Mouse (Mus musculus) brain, adult 2 months (tissue): ENCODE results near the gene AY358078.
A peak's percentile ranks its signal among the peaks of the same experiment; 100 is the strongest.
"Not testable (repeated sequence)": the region's sequence is repeated elsewhere in the genome, so short reads cannot be mapped to it uniquely, and the experiment has no call there.

Source experiments
- DNase-seq: peaks from one replicate; pipeline ENCODE4 v3.0.0; 2011; ENCODE audit warnings: low read depth, low spot score

Gene AY358078

DNA sequence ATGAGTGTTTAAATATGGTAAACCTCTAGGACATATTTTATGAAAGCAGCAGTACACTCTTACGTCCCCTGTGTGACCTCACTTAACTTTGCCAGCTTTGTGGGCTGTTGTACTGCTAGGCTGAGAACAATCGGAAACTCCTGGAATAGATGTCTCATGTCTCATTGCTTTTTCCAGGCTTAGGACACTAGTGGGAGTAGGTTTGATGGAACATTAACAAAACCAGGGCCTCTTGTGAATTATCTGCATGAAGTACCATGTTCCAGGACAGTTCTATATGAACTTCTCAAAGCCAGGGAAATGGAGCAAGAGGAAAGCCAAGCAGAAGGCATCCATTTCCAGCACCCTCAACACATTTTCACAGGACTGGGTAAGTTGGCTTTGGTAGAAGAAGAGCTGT, at the start of gene AY358078:
Gene AY358078, plus strand, starts transcription at position 301 of the 400 bp plus-strand sequence.
- DNase-seq: no peak

DNA sequence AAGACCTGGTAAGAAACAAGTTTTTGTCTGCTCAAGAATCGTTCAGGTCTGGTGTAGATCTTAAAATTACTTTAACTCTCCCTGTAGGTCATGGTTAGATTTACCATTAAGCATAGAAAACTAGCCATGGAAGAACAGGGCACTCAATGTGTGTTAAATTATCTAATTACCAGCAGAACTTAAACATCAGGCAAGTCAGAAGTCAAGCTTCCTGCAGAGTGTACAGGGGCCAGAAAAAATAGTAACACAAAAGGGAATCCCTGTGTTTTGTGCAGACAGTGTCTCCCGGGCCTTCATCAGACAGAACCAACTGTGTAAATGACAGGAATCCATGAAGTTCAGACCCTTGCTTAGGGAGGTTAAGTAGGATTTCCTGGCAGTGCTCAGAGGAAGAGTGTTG, 43.9 kb upstream of the AY358078 start:
- no peak for DNase-seq

DNA sequence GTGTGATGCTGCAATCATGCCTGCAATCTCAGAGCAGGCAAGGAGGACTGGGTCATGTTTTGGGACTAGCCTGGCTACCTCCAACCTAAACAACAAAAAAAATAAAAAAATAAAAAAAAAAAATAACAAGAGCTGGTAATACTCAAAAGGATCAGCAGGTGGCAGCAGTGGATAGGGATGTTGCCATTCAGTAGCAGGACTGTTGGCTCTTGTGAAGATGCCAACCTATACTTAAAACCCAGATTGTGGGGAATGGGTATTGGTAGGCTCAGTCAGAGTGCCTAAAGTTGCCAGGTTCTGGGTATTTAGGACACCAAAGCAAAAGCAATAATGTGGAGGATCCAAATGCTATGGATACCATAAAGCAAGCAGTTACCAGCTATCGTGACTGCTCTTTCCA, 28.5 kb upstream of the AY358078 start:
- peak; percentile 1 for DNase-seq

DNA sequence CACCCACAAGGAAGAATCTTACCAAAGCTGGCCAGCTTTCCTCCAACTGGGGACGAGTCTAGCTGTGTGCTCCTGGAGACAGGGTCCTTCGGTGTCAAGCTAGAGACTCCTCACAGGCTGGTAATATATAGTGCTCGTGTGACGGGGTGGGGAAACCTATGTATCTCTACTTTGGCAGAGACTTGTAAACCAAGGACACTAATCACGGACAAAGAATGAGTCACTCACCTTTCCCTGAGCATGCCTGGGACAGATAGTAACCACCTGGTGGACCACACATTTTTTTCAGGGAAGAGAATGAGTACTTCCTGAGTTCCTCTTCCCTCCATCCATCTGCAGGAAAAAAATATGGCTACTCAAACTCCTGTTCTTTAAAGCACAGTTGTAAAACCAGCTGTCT, 26.4 kb upstream of the AY358078 start, which contains the start of gene Ang4:
Gene Ang4, minus strand, starts transcription at position 101 of the 400 bp plus-strand sequence.
- no peak for DNase-seq

DNA sequence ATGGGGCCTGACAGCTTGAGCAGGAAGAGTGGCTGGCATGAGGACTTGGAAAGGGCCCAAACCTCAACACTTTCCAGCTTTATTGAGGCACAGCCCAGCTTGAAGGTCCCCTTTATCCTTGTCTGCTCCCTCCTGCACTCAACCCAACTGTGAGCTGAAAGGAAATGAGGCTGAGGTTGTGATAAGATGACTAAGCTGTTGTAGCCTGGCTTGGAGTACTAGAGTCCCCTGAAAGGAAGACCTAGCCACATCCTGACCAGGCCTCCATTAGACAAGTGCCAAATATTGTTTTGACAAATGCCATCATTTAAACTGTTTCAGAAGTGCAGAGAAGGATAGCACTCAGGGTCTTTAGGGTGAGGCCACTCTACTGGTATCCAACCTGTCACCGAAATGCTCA, 22.1 kb upstream of the AY358078 start:
- no peak for DNase-seq

DNA sequence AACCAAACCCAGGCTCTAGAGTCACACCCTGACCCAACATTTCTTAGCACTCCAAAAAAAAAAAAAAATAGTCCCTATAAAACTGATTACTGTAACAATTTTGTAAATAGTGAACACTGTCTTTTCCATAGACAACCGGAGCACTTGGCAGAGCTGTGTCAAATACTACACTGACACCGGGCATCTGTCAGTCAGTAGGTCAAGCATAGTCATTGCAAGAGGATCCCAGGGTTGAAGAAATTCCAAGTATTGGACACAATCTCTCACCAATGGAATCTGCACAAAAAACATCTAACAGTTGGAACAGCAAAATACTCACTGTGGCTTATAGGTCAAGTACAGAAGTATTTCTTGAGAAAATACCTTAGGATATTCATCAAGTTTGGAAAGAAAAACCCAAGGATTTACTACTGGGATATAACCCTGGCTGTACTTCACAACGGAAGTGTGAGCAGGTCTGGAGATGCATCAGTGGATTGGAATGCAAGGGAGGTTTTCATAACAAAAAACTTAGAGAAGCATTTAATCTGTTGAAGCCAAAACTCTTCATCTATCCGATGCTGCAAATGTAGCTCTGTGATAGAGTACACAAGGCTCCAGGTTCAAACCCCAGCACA, 20.9 kb upstream of the AY358078 start:
- DNase-seq: no peak

DNA sequence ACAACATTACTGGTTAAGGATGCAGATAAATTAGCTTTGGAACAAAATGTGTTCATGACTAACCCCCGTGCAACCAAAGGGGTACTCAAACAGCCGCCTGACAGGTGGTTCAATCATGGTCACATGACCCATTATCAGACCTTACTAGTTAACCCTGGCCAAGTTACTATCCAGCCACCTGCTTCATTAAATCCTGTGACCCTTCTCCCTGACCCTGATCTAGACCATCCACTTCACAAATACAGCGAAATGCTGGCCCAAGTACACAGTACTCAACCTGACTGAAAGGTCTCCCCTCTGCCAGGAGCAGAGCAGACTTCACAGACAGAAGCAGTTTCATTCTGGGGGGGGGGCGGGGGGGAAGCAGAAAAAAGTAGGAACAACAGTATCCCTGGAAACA, 13.5 kb upstream of the AY358078 start:
- DNase-seq: no peak

DNA sequence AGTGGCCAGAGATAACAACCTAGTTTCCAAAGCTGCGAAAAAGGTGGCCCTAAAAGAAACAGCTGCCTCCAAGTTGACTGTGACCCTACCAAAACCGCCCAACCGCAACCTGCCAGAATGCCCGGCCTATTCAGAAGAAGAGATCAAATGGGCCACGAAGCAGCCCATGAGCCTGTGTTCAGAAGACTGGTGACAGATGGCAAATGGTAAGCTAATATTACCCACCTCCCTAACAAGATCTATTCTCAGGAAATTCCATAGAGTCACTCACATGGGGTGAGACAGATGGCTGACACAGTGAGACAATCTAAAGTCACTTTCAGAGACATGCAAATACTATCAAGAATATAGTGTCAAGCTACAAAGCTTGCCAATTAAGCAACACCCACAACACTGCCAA, 12.8 kb upstream of the AY358078 start:
- peak; percentile 10 for DNase-seq

DNA sequence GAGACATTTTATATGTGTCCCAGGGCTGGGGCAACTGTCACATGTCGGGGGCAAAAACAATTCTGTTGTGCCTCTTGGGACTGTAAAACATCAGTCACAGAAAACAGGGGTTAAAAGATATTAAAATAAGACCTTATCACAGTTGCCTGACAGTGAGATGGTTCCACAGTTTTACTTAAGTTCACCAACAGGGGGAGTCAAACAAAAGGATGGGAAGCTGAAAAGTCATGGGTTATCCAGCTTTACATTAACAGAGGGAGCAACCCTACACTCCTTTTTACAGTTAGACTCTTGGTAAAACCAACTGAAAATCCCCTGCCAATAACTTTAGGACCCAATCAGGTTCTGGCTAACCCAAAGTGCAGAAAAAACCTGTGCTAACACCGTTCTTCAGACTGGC, 10.7 kb upstream of the AY358078 start:
- DNase-seq: no peak

DNA sequence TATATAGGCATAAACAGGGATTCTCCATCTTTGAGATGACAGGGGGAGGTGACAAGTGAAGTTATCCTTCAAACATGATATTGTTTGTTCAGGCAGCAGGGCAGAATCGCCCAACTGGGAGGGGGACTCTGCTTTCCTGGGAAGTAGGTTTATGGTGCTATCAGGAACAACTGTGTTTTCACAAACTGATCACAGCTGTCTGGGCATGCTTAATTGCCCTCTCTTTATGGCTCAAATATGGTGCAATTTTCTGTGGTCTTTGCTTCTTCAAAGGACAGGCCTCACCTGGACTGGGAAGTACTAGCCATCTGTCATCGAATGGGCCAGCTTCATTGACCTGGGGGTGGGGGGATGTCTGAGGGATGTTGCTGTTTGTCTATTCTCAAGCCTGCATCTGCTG, 5.7 kb upstream of the AY358078 start:
- no peak for DNase-seq

DNA sequence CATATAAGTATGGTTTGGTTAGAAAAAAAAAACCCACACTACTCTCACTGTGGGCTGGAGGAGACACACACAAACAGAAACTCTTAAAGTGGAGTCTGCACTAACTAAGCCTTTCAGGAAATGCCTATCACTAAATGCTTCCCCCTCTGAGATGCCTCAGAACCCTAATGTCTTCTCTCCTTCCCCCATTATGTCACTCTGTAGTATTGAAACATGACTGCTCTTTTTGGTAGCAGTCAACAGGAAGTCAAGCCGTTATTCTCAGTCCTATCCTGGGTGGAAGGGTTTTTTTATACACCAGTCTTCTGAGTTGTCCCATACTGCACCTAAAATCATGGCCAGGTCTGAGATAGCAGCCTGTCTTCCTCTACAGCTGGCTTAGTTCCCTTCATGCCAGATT, 26.8 kb downstream of the AY358078 start:
- DNase-seq: no peak

DNA sequence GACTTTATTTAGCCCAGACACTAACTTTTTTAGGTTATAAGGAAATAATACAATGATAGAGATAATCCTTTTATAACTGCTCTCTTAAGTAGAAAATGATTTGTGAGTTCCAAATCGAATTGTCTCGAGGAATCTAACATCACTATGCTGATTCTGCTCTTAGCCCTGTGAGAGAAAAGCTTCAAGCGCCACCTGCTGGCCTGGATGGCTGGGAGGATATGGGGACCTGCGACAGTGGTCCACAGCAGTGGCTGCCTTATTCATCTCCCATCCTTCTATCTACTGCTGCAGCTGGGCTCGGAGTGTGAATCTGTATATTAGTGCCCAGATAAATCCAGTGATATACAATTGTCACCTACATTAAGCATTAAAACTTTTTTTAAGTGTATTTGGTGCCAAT, 28.0 kb downstream of the AY358078 start:
- not testable (repeated sequence) for DNase-seq

DNA sequence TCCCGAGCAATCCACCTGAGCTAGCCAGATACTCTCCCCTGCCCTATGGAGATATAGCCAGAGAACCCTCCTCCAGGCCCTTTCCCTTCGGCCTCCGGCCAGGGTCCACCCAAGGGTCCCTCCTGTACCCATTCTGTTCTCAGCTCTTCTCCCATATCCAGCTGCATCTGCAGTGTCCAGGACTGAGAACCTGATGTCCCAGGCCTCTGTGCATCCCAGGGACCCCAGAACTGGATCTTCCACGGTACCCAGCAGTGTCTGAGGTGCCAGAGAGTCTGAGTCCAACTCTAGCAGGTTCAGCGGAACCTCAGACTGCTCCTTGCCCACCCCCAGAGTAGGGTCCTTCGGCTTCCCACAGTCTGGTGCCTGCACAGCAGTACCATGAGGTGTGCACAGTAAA, 29.3 kb downstream of the AY358078 start:
- no peak for DNase-seq

DNA sequence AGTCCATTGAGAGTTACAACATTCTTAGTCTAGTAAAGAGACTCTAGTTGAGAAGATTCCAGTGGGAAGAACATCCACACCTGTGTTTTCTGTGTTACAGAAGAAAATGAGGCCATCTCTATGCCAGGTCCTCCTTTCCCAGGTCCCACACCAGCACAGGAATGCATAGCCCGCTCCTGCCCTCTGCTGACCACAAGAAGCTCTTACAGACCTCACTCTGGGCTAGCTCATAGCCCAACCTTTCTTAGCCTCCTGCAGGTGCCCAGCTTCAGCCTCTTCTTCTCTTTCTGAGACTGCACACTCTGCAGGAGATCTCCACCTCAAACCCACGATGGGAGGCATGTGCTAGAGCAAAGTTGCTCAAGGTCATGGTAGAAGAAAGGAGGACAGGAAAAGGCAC, 38.6 kb downstream of the AY358078 start:
- not testable (repeated sequence) for DNase-seq

DNA sequence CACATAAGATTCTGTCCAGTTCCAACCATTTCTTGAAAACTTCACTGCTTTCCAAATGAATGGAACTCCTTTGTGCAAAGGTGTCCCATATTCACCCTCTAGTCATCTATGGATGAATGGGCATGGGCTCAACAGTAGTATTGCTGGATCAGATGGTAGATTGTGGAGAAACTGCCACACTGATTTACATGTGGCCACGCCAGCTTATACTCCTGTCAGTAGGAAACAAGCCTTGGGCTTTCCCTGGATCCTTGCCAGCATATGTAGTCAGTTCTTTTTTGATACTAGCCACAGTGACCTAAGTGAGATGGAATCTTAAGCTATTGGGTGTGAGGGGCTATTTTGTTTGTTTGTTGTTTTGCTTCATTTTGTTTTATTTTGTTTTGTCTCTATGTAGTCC, 42.4 kb downstream of the AY358078 start:
- no peak for DNase-seq

DNA sequence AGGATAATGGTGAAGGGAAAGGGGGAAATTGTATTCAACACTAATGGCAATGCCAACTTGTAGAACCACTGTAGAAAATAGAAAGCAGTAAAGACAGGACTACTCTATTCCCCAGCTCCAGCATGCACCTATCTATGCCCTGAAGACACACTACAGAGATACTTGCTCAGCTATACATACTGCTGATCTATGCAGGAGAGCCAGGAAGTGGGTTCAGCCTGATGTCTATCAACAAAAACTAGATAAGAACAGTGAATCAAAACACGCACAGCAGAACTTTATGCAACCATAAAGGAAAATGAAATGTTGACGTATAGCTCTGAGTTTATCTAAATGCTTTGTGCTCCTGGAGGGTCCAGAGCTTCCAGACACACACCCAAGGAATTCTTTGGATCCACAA, 42.9 kb downstream of the AY358078 start:
- no peak for DNase-seq

DNA sequence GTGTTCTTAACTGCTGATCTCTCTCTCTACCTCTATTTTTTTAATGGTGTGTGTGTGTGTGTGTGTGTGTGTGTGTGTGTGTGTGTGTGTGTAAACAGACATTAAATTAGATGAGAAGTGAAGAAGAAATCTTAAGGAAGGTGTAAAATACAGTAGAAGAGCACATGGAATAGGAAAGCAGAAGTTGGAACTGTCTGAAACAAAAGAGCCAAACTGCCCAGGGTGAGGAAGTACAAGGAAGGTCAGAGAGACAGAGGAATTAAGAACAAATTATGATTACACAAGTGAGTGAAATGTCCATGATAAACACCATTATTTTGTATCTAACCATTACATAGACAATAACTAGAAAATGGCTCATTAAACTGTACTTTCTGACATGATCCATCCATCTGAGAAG, 44.0 kb downstream of the AY358078 start:
- DNase-seq: no peak

DNA sequence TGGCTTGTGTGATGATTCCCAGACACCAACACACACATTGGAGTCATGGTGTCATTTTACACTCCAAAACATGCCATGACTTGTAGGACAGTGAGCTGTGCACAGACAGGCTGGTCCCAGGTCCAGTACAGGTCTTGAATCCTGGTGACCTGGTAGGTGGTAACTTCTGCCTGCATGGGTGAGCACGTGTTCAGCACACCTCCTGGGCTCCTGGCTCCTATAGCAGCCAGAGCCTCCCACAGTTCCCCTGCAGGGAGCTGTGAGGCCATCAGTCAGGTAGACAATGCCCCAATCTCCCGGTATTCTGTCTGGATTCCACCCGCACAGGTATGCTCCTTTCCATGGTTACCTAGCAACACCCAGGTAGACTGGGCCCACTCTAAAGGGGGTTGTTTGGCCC, 46.7 kb downstream of the AY358078 start:
- DNase-seq: no peak

DNA sequence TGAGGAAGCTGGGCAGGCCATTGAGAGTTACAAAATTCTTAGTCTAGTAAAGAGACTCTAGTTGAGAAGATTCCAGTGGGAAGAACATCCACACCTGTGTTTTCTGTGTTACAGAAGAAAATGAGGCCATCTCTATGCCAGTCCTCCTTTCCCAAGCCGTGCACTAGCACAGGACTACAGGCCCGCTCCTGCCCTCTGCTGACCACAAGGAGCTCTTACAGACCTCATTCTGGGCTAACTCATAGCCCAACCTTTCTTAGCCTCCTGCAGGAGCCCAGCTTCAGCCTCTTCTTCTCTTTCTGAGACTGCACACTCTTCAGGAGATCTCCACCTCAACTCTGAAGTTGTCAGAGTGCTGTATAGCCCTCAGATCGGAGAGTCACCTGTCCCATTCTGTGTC, 51.2 kb downstream of the AY358078 start:
- not testable (repeated sequence) for DNase-seq

DNA sequence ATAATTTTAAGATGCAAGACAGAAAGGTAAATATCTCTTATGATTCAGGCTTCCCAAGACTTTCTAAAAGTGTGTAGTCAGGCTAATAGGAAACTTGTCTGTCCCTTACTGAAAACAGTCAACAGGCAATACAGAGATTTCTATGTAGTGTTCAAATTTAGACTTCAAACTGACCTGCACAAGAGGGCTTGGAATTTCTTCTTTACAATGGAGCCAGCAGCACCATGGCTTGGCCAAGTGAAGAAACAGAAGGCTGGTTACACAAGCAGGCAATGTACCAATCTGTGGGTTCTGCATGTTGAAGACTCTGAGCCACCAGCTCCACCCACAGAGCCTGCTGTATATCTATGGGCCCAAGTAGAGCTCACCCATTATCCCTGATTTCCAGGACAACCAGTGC, 53.6 kb downstream of the AY358078 start, which contains the start of gene Ear6:
Gene Ear6, plus strand, starts transcription at position 301 of the 400 bp plus-strand sequence.
- DNase-seq: no peak

DNA sequence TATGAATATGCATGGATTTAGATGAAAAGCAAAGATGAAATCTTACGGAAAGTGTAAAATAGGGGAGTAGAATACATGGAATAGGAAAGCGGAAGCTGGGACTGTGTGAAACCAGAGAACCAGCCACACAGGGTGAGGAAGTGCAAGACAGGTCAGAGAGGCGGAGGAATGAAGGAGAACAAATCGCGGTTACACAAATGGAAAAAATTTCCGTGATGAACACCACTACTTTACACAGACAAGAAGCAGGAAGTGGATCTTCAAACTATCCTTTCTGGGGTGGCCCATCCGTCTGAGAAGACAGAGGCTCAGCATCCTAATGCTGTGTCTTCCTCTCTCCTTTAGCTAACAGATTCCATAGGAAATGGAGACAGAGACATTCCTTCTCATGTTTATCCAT, 55.4 kb downstream of the AY358078 start:
- not testable (repeated sequence) for DNase-seq

DNA sequence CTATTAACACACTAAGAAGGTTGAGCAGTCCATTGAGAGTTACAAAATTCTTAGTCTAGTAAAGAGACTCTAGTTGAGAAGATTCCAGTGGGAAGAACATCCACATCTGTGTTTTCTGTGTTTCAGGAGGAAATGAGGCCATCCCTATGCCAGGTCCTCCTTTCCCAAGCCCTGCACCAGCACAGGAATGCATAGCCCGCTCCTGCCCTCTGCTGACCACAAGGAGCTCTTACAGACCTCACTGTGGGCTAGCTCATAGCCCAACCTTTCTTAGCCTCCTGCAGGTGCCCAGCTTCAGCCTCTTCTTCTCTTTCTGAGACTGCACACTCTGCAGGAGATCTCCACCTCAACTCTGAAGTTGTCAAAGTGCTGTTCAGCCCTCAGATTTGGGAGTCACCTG, 63.8 kb downstream of the AY358078 start:
- DNase-seq: peak; percentile 17

DNA sequence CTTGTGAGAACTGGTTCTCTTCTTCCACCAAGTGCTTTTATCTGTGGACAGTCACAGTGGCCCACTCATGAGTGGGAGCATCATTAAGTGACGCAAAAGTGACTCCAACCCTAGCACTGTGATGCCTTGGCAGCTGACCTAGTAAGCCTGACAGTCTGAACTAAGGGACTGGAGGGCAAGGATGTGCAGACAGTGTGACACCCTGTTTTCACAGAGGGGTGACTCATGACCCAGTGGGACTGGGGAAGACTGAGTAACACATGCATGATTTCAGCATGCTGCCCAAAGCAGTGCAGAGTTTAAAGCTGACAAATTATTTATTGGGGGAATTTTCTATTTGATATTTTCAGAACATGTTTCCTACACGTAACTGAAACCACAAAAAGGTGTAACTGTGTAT, 70.9 kb downstream of the AY358078 start:
- DNase-seq: no peak

DNA sequence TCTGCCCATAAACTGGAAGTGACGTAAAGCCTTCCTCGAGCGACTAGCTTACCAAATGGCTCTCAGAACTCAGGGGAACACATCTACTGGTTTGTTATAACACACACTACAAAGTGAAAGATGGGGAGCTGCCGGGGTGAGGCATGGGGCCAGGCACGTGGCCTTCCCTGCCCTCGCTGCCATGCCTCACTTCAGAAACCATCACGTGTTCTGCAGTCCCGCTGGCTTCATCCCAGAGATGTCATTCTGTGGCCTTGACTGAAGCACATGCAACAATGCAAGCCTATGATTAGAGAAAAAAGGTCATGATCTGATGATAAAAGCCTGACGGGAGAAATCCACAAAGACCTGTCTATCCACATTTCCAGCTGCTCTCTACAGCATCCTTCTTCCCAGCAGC, 71.9 kb downstream of the AY358078 start:
- peak; percentile 15 for DNase-seq
